In the genomic region with DNA sequence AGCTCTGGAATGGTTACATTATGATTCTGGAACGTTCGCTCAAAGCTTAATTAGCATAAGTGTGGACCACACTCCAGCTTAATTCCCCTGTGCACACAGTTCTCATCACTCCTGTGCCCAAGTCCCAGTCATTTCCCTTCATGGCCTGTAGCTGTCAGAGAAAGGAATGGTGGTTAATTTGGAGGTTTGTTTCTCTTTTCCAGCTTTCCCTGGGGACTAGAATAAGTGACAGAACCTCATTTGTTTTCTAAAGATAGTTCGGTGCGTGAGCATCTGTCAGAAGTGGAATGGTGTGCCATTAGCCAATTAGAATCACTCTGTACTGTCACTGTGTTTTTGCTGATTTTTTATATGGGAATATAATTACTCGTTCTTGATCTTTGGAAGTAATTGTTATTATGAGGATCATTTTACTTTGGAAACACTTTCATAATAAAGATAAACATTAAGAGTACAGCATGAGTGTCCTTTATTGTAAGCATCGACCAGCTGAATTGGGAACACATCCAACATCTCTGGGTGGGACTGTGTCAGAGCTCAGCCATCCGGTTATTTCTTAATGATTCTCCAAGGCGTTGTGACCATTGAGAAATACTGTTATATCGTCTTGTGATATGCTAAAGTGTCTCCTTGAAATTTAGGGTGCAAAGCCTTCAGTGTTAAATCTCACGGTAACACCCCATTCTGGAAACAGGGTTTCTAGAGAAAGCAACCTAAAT, we compare ENCODE assay signal across 14 mouse cellular contexts. TPM values are rescaled to one million over a fixed set of nuclear protein-coding genes. Genes with fewer than 3 reads are reported as not detected.
DNase-seq lines count a peak whose midpoint lies in the region; ATAC-seq and TF ChIP-seq lines count a peak whose summit lies in the region.
"Had no signal": no experiment of that assay in that cellular context is flagged by ENCODE, and none has a peak within 500 bp of the region (broad histone marks: within the 10 kb centered on the region; RNA-seq: fewer than 3 reads in every experiment).

No protein-coding gene starts in this region.

- H3K27me3 ChIP-seq in heart, adult 2 months (ENCODE audit: control insufficient read depth, insufficient read depth, low read length) = no peaks in the 10 kb centered on the region
- H3K27me3 ChIP-seq in midbrain, embryonic 14.5 days (ENCODE audit: control insufficient read depth, insufficient read depth, low read length) = no peaks in the 10 kb centered on the region
- H3K27me3 ChIP-seq in midbrain, embryonic 10.5 days (ENCODE audit: low read depth, poor library complexity, severe bottlenecking) = no peaks in the 10 kb centered on the region
- H3K27me3 ChIP-seq in hindbrain, embryonic 13.5 days = no peaks in the 10 kb centered on the region
- H3K27me3 ChIP-seq: megakaryocyte, embryonic 14.5 days; Patski had no signal

- intact Hi-C loops in heart, adult 2 months (cut with DNase I) = loop anchor here (1.0 to 5.0 kb wide), 2 partner anchors 15 to 38 kb away; no protein-coding TSS in a partner anchor
- intact Hi-C loops in heart, postnatal 25 days (cut with DNase I) = loop anchor here (2.0 kb wide), 1 partner anchor 17 kb away; no protein-coding TSS in a partner anchor

- no peak overlapping the region for H3K4me2 ChIP-seq in midbrain, embryonic 14.5 days (ENCODE audit: low read length)
- no peak overlapping the region for H3K4me2 ChIP-seq in hindbrain, embryonic 13.5 days

- DNase-seq in heart, adult 2 months = peak in 1 of 2 experiments; percentile 19
- DNase-seq in heart, postnatal 25 days (ENCODE audit: low spot score) = no peak
- DNase-seq in midbrain, embryonic 14.5 days = peak; percentile 14
- no peak for DNase-seq in midbrain, embryonic 10.5 days (ENCODE audit: low spot score)
- peak; percentile 34 to 56 for DNase-seq in lung, postnatal 4 days
- no peak for DNase-seq in right cerebral cortex, adult 2 months (ENCODE audit: low spot score in 2 of 2)
- DNase-seq in urinary bladder, postnatal 10 days (ENCODE audit: low spot score) = no peak
- DNase-seq: adrenal gland, adult 8-10 months; gastrocnemius, postnatal 25 days; thymus, postnatal 4 days had no signal

- TF ChIP-seq POLR2A in heart, adult 2 months (IDR thresholded peaks at IDR 0.05; ENCODE audit: insufficient read depth, low read depth, low read length) = no peak

- H3K9me3 ChIP-seq in midbrain, embryonic 14.5 days (ENCODE audit: control insufficient read depth, low read length) = 0 out of 2 replicates have a peak, but pooled peaks cover 7% of the 10 kb centered on the region
- H3K9me3 ChIP-seq in midbrain, embryonic 10.5 days (replicated peaks) = peaks cover 6% of the 10 kb centered on the region; the same call in 1 of the 2 replicates
- H3K9me3 ChIP-seq in hindbrain, embryonic 13.5 days = peaks cover 6% of the 10 kb centered on the region

- H3K4me3 ChIP-seq in heart, adult 2 months = no peak overlapping the region
- H3K4me3 ChIP-seq in midbrain, embryonic 14.5 days (replicated peaks; ENCODE audit: low read depth, low read length) = no peak overlapping the region
- no peak overlapping the region for H3K4me3 ChIP-seq in midbrain, embryonic 10.5 days
- H3K4me3 ChIP-seq in hindbrain, embryonic 13.5 days = no peak overlapping the region
- H3K4me3 ChIP-seq: left cerebral cortex, adult 2 months; megakaryocyte, embryonic 14.5 days had no signal

- no peaks in the 10 kb centered on the region for H3K79me2 ChIP-seq in heart, adult 2 months (replicated peaks; ENCODE audit: control insufficient read depth, insufficient read depth, low read length)

- TF ChIP-seq CTCF in heart, adult 2 months (IDR thresholded peaks at IDR 0.05) = 0 out of 2 replicates have a peak, but pooled peaks have one; percentile 15

- ATAC-seq in midbrain, embryonic 14.5 days (ENCODE audit: low FRiP score, low TSS enrichment) = no peak
- peak; percentile 62; the same call in 1 of the 2 replicates for ATAC-seq in hindbrain, embryonic 13.5 days (ENCODE audit: low FRiP score)
- ATAC-seq: Patski had no signal

- H3K27ac ChIP-seq in heart, adult 2 months = peak overlapping the region; percentile 4
- H3K27ac ChIP-seq in midbrain, embryonic 14.5 days (replicated peaks; ENCODE audit: low read depth, low read length) = no peak overlapping the region
- no peak overlapping the region for H3K27ac ChIP-seq in midbrain, embryonic 10.5 days (replicated peaks)
- H3K27ac ChIP-seq in hindbrain, embryonic 13.5 days = peak overlapping the region; percentile 24; the same call in 1 of the 2 replicates
- H3K27ac ChIP-seq: left cerebral cortex, adult 2 months had no signal

- WGBS in heart, adult 2 months = 32% methylated on average over 10 of the region's 10 CpGs
- WGBS in midbrain, embryonic 14.5 days = 72% methylated on average over 10 of the region's 10 CpGs
- WGBS in midbrain, embryonic 10.5 days = 91% methylated on average over 10 of the region's 10 CpGs
- 52% methylated on average over 10 of the region's 10 CpGs for WGBS in hindbrain, embryonic 13.5 days

- peaks cover 3% of the 10 kb centered on the region; the same call in 1 of the 2 replicates for H3K36me3 ChIP-seq in heart, adult 2 months (ENCODE audit: control insufficient read depth, insufficient read depth, low read length)
- no peaks in the 10 kb centered on the region for H3K36me3 ChIP-seq in midbrain, embryonic 14.5 days (ENCODE audit: control insufficient read depth, insufficient read depth, low read length)
- H3K36me3 ChIP-seq in midbrain, embryonic 10.5 days = 0 out of 2 replicates have a peak, but pooled peaks cover 2% of the 10 kb centered on the region
- peaks cover 18% of the 10 kb centered on the region for H3K36me3 ChIP-seq in hindbrain, embryonic 13.5 days

- H3K4me1 ChIP-seq in heart, adult 2 months (ENCODE audit: control insufficient read depth, insufficient read depth, low read length) = peaks cover 3% of the 10 kb centered on the region
- H3K4me1 ChIP-seq in midbrain, embryonic 14.5 days (ENCODE audit: control insufficient read depth, insufficient read depth, low read length) = no peaks in the 10 kb centered on the region
- H3K4me1 ChIP-seq in midbrain, embryonic 10.5 days = no peaks in the 10 kb centered on the region
- H3K4me1 ChIP-seq in hindbrain, embryonic 13.5 days (replicated peaks) = no peaks in the 10 kb centered on the region

- TF ChIP-seq EP300 in heart, adult 2 months (IDR thresholded peaks at IDR 0.05; ENCODE audit: insufficient read depth, low read depth, low read length) = no peak

- H3K9ac ChIP-seq in heart, adult 2 months (ENCODE audit: low read depth, low read length) = no peak overlapping the region
- no peak overlapping the region for H3K9ac ChIP-seq in midbrain, embryonic 14.5 days (replicated peaks; ENCODE audit: low read length)
- H3K9ac ChIP-seq in hindbrain, embryonic 13.5 days = no peak overlapping the region

RNA-seq across cellular contexts. Expression of gene Nostrin, which starts 21.6 kb away (rescaled TPM):
- 1 to 10 TPM; 5.9 to 6.7 TPM for total RNA-seq in heart, adult 2 months (2021)
- 1.4 and 3.1 TPM in 2 replicates for polyA plus RNA-seq in heart, adult 2 months (2012; rRNA removed)
- total RNA-seq in heart, postnatal 25 days (2021) = 1 to 10 TPM; 4.9 to 5.7 TPM
- polyA plus RNA-seq in midbrain, embryonic 14.5 days (2014; fragmentation: Nextera tagmentation; extraction: Ambion mirVana) = 0.94 and 1.4 TPM in 2 replicates
- polyA plus RNA-seq in midbrain, embryonic 10.5 days (2016; fragmentation: Nextera tagmentation; extraction: Ambion mirVana) = 0.84 and 0.87 TPM in 2 replicates
- polyA plus RNA-seq in hindbrain, embryonic 13.5 days (2015; fragmentation: Nextera tagmentation; extraction: Ambion mirVana) = 0.71 and 1.1 TPM in 2 replicates

Comparison
In these comparisons a context has a peak if more than half of its experiments do, and no peak if none do; other contexts are left out.
1. DNase-seq: peak in midbrain, embryonic 14.5 days (single experiment) and lung, postnatal 4 days (2 of 2); none in heart, postnatal 25 days (single experiment), midbrain, embryonic 10.5 days (single experiment), right cerebral cortex, adult 2 months (0 of 2) and urinary bladder, postnatal 10 days (single experiment).
2. H3K27ac ChIP-seq: peak in heart, adult 2 months (single experiment) and hindbrain, embryonic 13.5 days (single experiment); none in midbrain, embryonic 14.5 days (single experiment) and midbrain, embryonic 10.5 days (single experiment).